Mouse (Mus musculus): Measurements from ENCODE around the gene Zfp536. TPM values are rescaled to one million over a fixed set of nuclear protein-coding genes. Genes with fewer than 3 reads are reported as not detected.

Gene Zfp536
- total and polyA plus RNA-seq, 3 experiments, result not detected

DNA sequence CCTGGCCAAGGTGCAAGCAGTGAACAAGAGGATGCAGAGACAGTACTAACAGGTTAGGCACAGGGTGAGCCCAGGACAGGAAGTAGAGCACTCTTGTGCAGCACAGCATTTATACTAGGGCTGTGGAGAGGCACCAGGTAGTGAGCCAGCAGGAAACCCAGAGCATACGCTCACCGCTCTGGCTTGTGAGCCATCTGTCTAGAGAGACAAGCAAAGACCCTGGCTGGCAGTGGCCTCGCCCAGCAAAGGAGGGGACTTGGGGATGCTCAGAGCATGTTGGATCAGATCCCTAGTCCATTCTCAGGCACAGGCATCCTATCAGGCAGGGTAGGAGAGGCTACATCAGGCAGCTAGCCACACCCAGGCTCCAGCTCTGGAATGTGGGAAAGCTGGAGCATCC lies 88.2 kb downstream of the Zfp536 start:
- H3K4me2 ChIP-seq (ENCODE audit: insufficient read depth, low read depth, poor library complexity, severe bottlenecking), result no peak overlapping the region
- in situ Hi-C loops (cut with MboI; ENCODE audit: low pct_ligation_motif_present, low pct_unique_long_range_greater_than_20kb, low sequenced_read_pairs), result no loop called here
- no peak overlapping the region for H3K9ac ChIP-seq (ENCODE audit: insufficient read depth, low read depth)
- H3K27me3 ChIP-seq (replicated peaks), result no peaks in the 10 kb centered on the region
- no peaks in the 10 kb centered on the region for H3K79me2 ChIP-seq (replicated peaks; ENCODE audit: control insufficient read depth, extremely low read depth, insufficient read depth, poor library complexity, severe bottlenecking)
- no peak overlapping the region for H3K4me3 ChIP-seq (replicated peaks in 1 of 3; ENCODE audit: low read depth in 2 of 3, low read length in 2 of 3, poor library complexity in 1 of 3)
- H3K36me3 ChIP-seq (replicated peaks in 1 of 2; ENCODE audit: control insufficient read depth in 1 of 2, insufficient read depth in 1 of 2, low read length in 1 of 2), result no peaks in the 10 kb centered on the region
- H3K9me3 ChIP-seq (replicated peaks; ENCODE audit: low read length), result peaks cover 74% of the 10 kb centered on the region
- TF ChIP-seq MEF2A (IDR thresholded peaks at IDR 0.05; ENCODE audit: borderline replicate concordance, low read depth, low read length) (no peak), NELFE (IDR thresholded peaks at IDR 0.05; ENCODE audit: low read depth, low read length) (no peak), RCOR1 (conservative IDR thresholded peaks at IDR 0.05; ENCODE audit: low read depth, low read length) (no peak), UBTF (IDR thresholded peaks at IDR 0.05; ENCODE audit: low read depth, low read length) (no peak), MXI1 (IDR thresholded peaks at IDR 0.05; ENCODE audit: low read depth, low read length) (no peak), CHD1 (IDR thresholded peaks at IDR 0.05; ENCODE audit: low read depth, low read length) (no peak), CTCF (conservative IDR thresholded peaks at IDR 0.05 in 1 of 2, IDR thresholded peaks at IDR 0.05 in 1 of 2; ENCODE audit: low read depth in 2 of 2, low read length in 2 of 2) (no peak), IRF4 (IDR thresholded peaks at IDR 0.05; ENCODE audit: low read depth, low read length) (no peak), EP300 (IDR thresholded peaks at IDR 0.05; ENCODE audit: low read length) (no peak), JUND (conservative IDR thresholded peaks at IDR 0.05; ENCODE audit: low read depth, low read length) (no peak), USF2 (conservative IDR thresholded peaks at IDR 0.05; ENCODE audit: low read depth, low read length) (no peak), JUN (IDR thresholded peaks at IDR 0.05; ENCODE audit: insufficient read depth, low read depth, low read length) (no peak), MAX (IDR thresholded peaks at IDR 0.05; ENCODE audit: low read length) (no peak), POLR2AphosphoS2 (IDR thresholded peaks at IDR 0.05; ENCODE audit: low read depth, low read length) (no peak), ETS1 (conservative IDR thresholded peaks at IDR 0.05; ENCODE audit: low read depth, low read length) (no peak)
- no peaks in the 10 kb centered on the region for H3K4me1 ChIP-seq (ENCODE audit: control insufficient read depth in 1 of 2, insufficient read depth in 2 of 2)
- dilution Hi-C loops (cut with MboI; ENCODE audit: extremely low pct_ligation_motif_present, extremely low pct_unique_long_range_greater_than_20kb, low sequenced_read_pairs), result no loop called here
- no peak overlapping the region for H3K27ac ChIP-seq (ENCODE audit: insufficient read depth, low read depth)
- DNase-seq (ENCODE audit: extremely low read depth), result no peak

- no peaks in the 10 kb centered on the region for H3K79me2 ChIP-seq (replicated peaks; ENCODE audit: control insufficient read depth, extremely low read depth, insufficient read depth, poor library complexity, severe bottlenecking)
- DNase-seq (ENCODE audit: extremely low read depth), result no peak
- in situ Hi-C loops (cut with MboI; ENCODE audit: low pct_ligation_motif_present, low pct_unique_long_range_greater_than_20kb, low sequenced_read_pairs) (no loop called here), dilution Hi-C loops (cut with MboI; ENCODE audit: extremely low pct_ligation_motif_present, extremely low pct_unique_long_range_greater_than_20kb, low sequenced_read_pairs) (no loop called here)
- peaks cover 73% of the 10 kb centered on the region for H3K9me3 ChIP-seq (replicated peaks; ENCODE audit: low read length)
- H3K9ac ChIP-seq (ENCODE audit: insufficient read depth, low read depth), result no peak overlapping the region
- H3K36me3 ChIP-seq (replicated peaks in 1 of 2; ENCODE audit: control insufficient read depth in 1 of 2, insufficient read depth in 1 of 2, low read length in 1 of 2), result no peaks in the 10 kb centered on the region
- H3K27me3 ChIP-seq (replicated peaks), result no peaks in the 10 kb centered on the region
- no peak overlapping the region for H3K4me3 ChIP-seq (replicated peaks in 1 of 3; ENCODE audit: low read depth in 2 of 3, low read length in 2 of 3, poor library complexity in 1 of 3)
- no peaks in the 10 kb centered on the region for H3K4me1 ChIP-seq (ENCODE audit: control insufficient read depth in 1 of 2, insufficient read depth in 2 of 2)
- no peak overlapping the region for H3K4me2 ChIP-seq (ENCODE audit: insufficient read depth, low read depth, poor library complexity, severe bottlenecking)
- no peak for TF ChIP-seq CTCF (conservative IDR thresholded peaks at IDR 0.05 in 1 of 2, IDR thresholded peaks at IDR 0.05 in 1 of 2; ENCODE audit: low read depth in 2 of 2, low read length in 2 of 2)
- no peak for TF ChIP-seq KAT2A (IDR thresholded peaks at IDR 0.05; ENCODE audit: insufficient replicate concordance, low read length)
- TF ChIP-seq POLR2A (IDR thresholded peaks at IDR 0.05; ENCODE audit: low read depth, low read length), result no peak
- TF ChIP-seq BHLHE40 (IDR thresholded peaks at IDR 0.05; ENCODE audit: low read depth, low read length), result no peak
- no peak for TF ChIP-seq USF2 (conservative IDR thresholded peaks at IDR 0.05; ENCODE audit: low read depth, low read length)
- TF ChIP-seq ETS1 (conservative IDR thresholded peaks at IDR 0.05; ENCODE audit: low read depth, low read length), result no peak
- no peak for TF ChIP-seq EP300 (IDR thresholded peaks at IDR 0.05; ENCODE audit: low read length)
- TF ChIP-seq MXI1 (IDR thresholded peaks at IDR 0.05; ENCODE audit: low read depth, low read length), result no peak
- no peak for TF ChIP-seq TBP (conservative IDR thresholded peaks at IDR 0.05; ENCODE audit: low read depth, low read length)
- TF ChIP-seq ZC3H11A (IDR thresholded peaks at IDR 0.05; ENCODE audit: low read depth, low read length), result no peak
- no peak for TF ChIP-seq MEF2A (IDR thresholded peaks at IDR 0.05; ENCODE audit: borderline replicate concordance, low read depth, low read length)
- TF ChIP-seq CHD2 (IDR thresholded peaks at IDR 0.05; ENCODE audit: low read length), result no peak
- no peak for TF ChIP-seq JUND (conservative IDR thresholded peaks at IDR 0.05; ENCODE audit: low read depth, low read length)
- no peak for TF ChIP-seq SIN3A (IDR thresholded peaks at IDR 0.05; ENCODE audit: low read length)
- no peak for TF ChIP-seq ZNF384 (IDR thresholded peaks at IDR 0.05; ENCODE audit: low read depth, low read length)
- no peak for TF ChIP-seq HCFC1 (IDR thresholded peaks at IDR 0.05; ENCODE audit: low read depth, low read length)
- no peak for TF ChIP-seq NRF1 (IDR thresholded peaks at IDR 0.05; ENCODE audit: low read depth, low read length)
- H3K27ac ChIP-seq (ENCODE audit: insufficient read depth, low read depth), result no peak overlapping the region
Measured at GRCm38 (mm10) chr7:37681335-37681734, 92.1 kb downstream of the Zfp536 start.

Measured in CH12.LX (cell line).